Mouse (Mus musculus): Measurements from ENCODE around the gene Arhgef5.

GRCm38 (mm10) chr6:43295908-43296307, 30.5 kb downstream of the Arhgef5 start:
- no peak for TF ChIP-seq EP300 (IDR thresholded peaks at IDR 0.05)
- no peak for TF ChIP-seq CTCF (IDR thresholded peaks at IDR 0.05)
